Mouse (Mus musculus) midbrain, embryonic 14.5 days (tissue): Measurements from ENCODE around the gene Vti1a. TPM values are rescaled to one million over a fixed set of nuclear protein-coding genes. Genes with fewer than 3 reads are reported as not detected.

Experiments used
- ATAC-seq: fragments of 200-750 bp; cut with Nextera tagmentation; 2 replicates; pipeline ENCODE4 v1.8.0; 2017; ENCODE audit warnings: moderate number of reproducible peaks, moderate library complexity; ENCODE audit not compliant: low FRiP score, low TSS enrichment
- DNase-seq: peaks from one replicate; pipeline ENCODE4 v3.0.0-alpha.2; 2015
- H3K27ac ChIP-seq: fragments of 300-500 bp; sonication (generic); replicated peaks from 2 replicates; pipeline ENCODE4 v1.5.1; 2014; ENCODE audit warnings: mild to moderate bottlenecking, low read depth, low read length, moderate library complexity
- H3K27me3 ChIP-seq: fragments of 300-500 bp; sonication (generic); 2 replicates; pipeline ENCODE4 v1.6.1; 2014; ENCODE audit warnings: low read length, control low read depth, mixed read lengths; ENCODE audit not compliant: control insufficient read depth, insufficient read depth
- H3K36me3 ChIP-seq: fragments of 300-500 bp; sonication (generic); 2 replicates; pipeline ENCODE4 v1.6.1; 2014; ENCODE audit warnings: low read length, control low read depth; ENCODE audit not compliant: control insufficient read depth, insufficient read depth
- H3K4me1 ChIP-seq: fragments of 300-500 bp; sonication (generic); 2 replicates; pipeline ENCODE4 v1.6.1; 2014; ENCODE audit warnings: mild to moderate bottlenecking, antibody characterized with exemption, low read length, control low read depth; ENCODE audit not compliant: control insufficient read depth, insufficient read depth
- H3K4me2 ChIP-seq: fragments of 300-500 bp; sonication (generic); 2 replicates; pipeline ENCODE4 v1.6.1; 2014; ENCODE audit warnings: mild to moderate bottlenecking, low read length, moderate library complexity
- H3K4me3 ChIP-seq: fragments of 300-500 bp; sonication (generic); replicated peaks from 2 replicates; pipeline ENCODE4 v1.5.1; 2014; ENCODE audit warnings: low read depth, low read length
- H3K9ac ChIP-seq: fragments of 300-500 bp; sonication (generic); replicated peaks from 2 replicates; pipeline ENCODE4 v1.6.1; 2014; ENCODE audit warnings: mild to moderate bottlenecking, low read length, moderate library complexity
- H3K9me3 ChIP-seq: fragments of 300-500 bp; sonication (generic); 2 replicates; pipeline ENCODE4 v1.6.1; 2016; ENCODE audit warnings: low read length, control low read depth, mixed read lengths; ENCODE audit not compliant: control insufficient read depth
- WGBS: fragments of 180-500 bp; shearing (Covaris S2); extraction: QIAGEN DNeasy Blood & Tissue Kit; methylation state at CpG from one replicate; pipeline ENCODE4 v1.1.7; 2014; 5-methylcytosine and 5-hydroxymethylcytosine counted together
- polyA plus RNA-seq: library from polyadenylated mRNA; unstranded; fragments of >200 nt; fragmentation: Nextera tagmentation; extraction: Ambion mirVana; gene quantifications from 2 replicates; pipeline ENCODE4 v1.2.1, GENCODE M21; 2014

The Vti1a gene
- polyA plus RNA-seq, 1 experiment from 2014 or later, result 33.9 TPM

GRCm38 (mm10) chr19:55461963-55462362, 145.9 kb downstream of the Vti1a start:
- Histone ChIP-seq H3K9ac (no peak overlapping the region), H3K4me2 (no peak overlapping the region), H3K36me3 (no peaks in the 10 kb centered on the region), H3K4me1 (0 out of 2 replicates have a peak, but pooled peaks cover under 1% of the 10 kb centered on the region), H3K27me3 (no peaks in the 10 kb centered on the region), H3K9me3 (no peaks in the 10 kb centered on the region), H3K27ac (no peak overlapping the region), H3K4me3 (no peak overlapping the region)
- DNase-seq (no peak), ATAC-seq (no peak)
- 91% methylated on average over 12 of the region's 12 CpGs for WGBS

GRCm38 (mm10) chr19:55463670-55464069, 147.6 kb downstream of the Vti1a start:
- H3K4me3 ChIP-seq, result no peak overlapping the region
- H3K36me3 ChIP-seq, result no peaks in the 10 kb centered on the region
- H3K4me2 ChIP-seq, result no peak overlapping the region
- no peak overlapping the region for H3K27ac ChIP-seq
- DNase-seq, result no peak
- 92% methylated on average over 4 of the region's 4 CpGs for WGBS
- H3K9me3 ChIP-seq, result no peaks in the 10 kb centered on the region
- no peaks in the 10 kb centered on the region for H3K27me3 ChIP-seq
- no peaks in the 10 kb centered on the region for H3K4me1 ChIP-seq
- ATAC-seq, result no peak
- no peak overlapping the region for H3K9ac ChIP-seq

GRCm38 (mm10) chr19:55469301-55470051, 153.4 kb downstream of the Vti1a start:
- Histone ChIP-seq H3K4me1 (peaks cover 10% of the 10 kb centered on the region), H3K9me3 (no peaks in the 10 kb centered on the region), H3K4me3 (no peak overlapping the region), H3K9ac (no peak overlapping the region), H3K4me2 (peak overlapping the region; percentile 0; the same call in 1 of the 2 replicates), H3K27me3 (no peaks in the 10 kb centered on the region), H3K27ac (peak overlapping the region; percentile 6), H3K36me3 (no peaks in the 10 kb centered on the region)
- DNase-seq (peak; percentile 56), ATAC-seq (no peak)
- WGBS, result 33% methylated on average over 21 of the region's 21 CpGs

GRCm38 (mm10) chr19:55472582-55472981, 156.5 kb downstream of the Vti1a start:
- WGBS, result 77% methylated on average over 8 of the region's 8 CpGs
- Histone ChIP-seq H3K4me1 (peaks cover 15% of the 10 kb centered on the region), H3K9ac (no peak overlapping the region), H3K36me3 (no peaks in the 10 kb centered on the region), H3K4me2 (no peak overlapping the region), H3K27ac (no peak overlapping the region), H3K27me3 (no peaks in the 10 kb centered on the region), H3K4me3 (no peak overlapping the region), H3K9me3 (no peaks in the 10 kb centered on the region)
- ATAC-seq (no peak), DNase-seq (no peak)

- WGBS, result 85% methylated on average over 6 of the region's 6 CpGs
- no peak for ATAC-seq
These were observed 158.1 kb downstream of the Vti1a start for GRCm38 (mm10) chr19:55474225-55474624.

GRCm38 (mm10) chr19:55480526-55480925, 164.4 kb downstream of the Vti1a start:
- peaks cover 22% of the 10 kb centered on the region for H3K4me1 ChIP-seq
- H3K27ac ChIP-seq, result no peak overlapping the region
- H3K36me3 ChIP-seq, result no peaks in the 10 kb centered on the region
- no peak overlapping the region for H3K4me3 ChIP-seq
- no peak for DNase-seq
- no peak overlapping the region for H3K4me2 ChIP-seq
- no peaks in the 10 kb centered on the region for H3K27me3 ChIP-seq
- no peak overlapping the region for H3K9ac ChIP-seq
- H3K9me3 ChIP-seq, result no peaks in the 10 kb centered on the region
- ATAC-seq, result no peak
- 87% methylated on average over 5 of the region's 5 CpGs for WGBS

More at GRCm38 (mm10) chr19:55474225-55474624, 158.1 kb downstream of the Vti1a start:
- Histone ChIP-seq H3K9ac (no peak overlapping the region), H3K27me3 (no peaks in the 10 kb centered on the region), H3K4me2 (no peak overlapping the region), H3K27ac (no peak overlapping the region), H3K4me1 (peaks cover 11% of the 10 kb centered on the region), H3K36me3 (no peaks in the 10 kb centered on the region), H3K4me3 (no peak overlapping the region), H3K9me3 (no peaks in the 10 kb centered on the region)
- no peak for DNase-seq

GRCm38 (mm10) chr19:55481308-55481707, 165.2 kb downstream of the Vti1a start:
- Histone ChIP-seq H3K27me3 (no peaks in the 10 kb centered on the region), H3K4me3 (no peak overlapping the region), H3K4me1 (peaks cover 22% of the 10 kb centered on the region), H3K36me3 (no peaks in the 10 kb centered on the region), H3K9me3 (no peaks in the 10 kb centered on the region), H3K9ac (no peak overlapping the region), H3K27ac (peak overlapping the region; percentile 63), H3K4me2 (no peak overlapping the region)
- ATAC-seq (peak; percentile 31; the same call in 1 of the 2 replicates), DNase-seq (peak; percentile 77)
- 5% methylated on average over 5 of the region's 5 CpGs for WGBS

GRCm38 (mm10) chr19:55483526-55483925, 167.4 kb downstream of the Vti1a start:
- Histone ChIP-seq H3K9ac (no peak overlapping the region), H3K27ac (peak overlapping the region; percentile 13; the same call in 1 of the 2 replicates), H3K4me3 (no peak overlapping the region), H3K27me3 (no peaks in the 10 kb centered on the region), H3K36me3 (no peaks in the 10 kb centered on the region), H3K9me3 (no peaks in the 10 kb centered on the region), H3K4me1 (peaks cover 18% of the 10 kb centered on the region), H3K4me2 (no peak overlapping the region)
- ATAC-seq (no peak), DNase-seq (no peak)
- 69% methylated on average over 5 of the region's 5 CpGs for WGBS

- ATAC-seq (no peak), DNase-seq (no peak)
- H3K27ac ChIP-seq, result no peak overlapping the region
- no peaks in the 10 kb centered on the region for H3K36me3 ChIP-seq
- no peak overlapping the region for H3K4me2 ChIP-seq
- 78% methylated on average over 6 of the region's 6 CpGs for WGBS
- H3K9me3 ChIP-seq, result no peaks in the 10 kb centered on the region
- no peak overlapping the region for H3K9ac ChIP-seq
- peaks cover 18% of the 10 kb centered on the region for H3K4me1 ChIP-seq
- no peaks in the 10 kb centered on the region for H3K27me3 ChIP-seq
- no peak overlapping the region for H3K4me3 ChIP-seq
These were observed 168.5 kb downstream of the Vti1a start for GRCm38 (mm10) chr19:55484559-55484958.
